Mouse (Mus musculus) heart, postnatal 0 days (tissue): ENCODE measurements around the gene Nsf. TPM values are rescaled to one million over a fixed set of nuclear protein-coding genes. Genes with fewer than 3 reads are reported as not detected.

Source experiments
- ATAC-seq: fragments of 200-750 bp; cut with Nextera tagmentation; 2 replicates; pipeline ENCODE4 v1.8.0; 2017; ENCODE audit warnings: low read depth, moderate number of reproducible peaks, moderate library complexity; ENCODE audit not compliant: insufficient read depth
- DNase-seq: peaks from one replicate; pipeline ENCODE4 v3.0.0-alpha.2; 2016; ENCODE audit warnings: low spot score
- H3K27ac ChIP-seq: fragments of 300-500 bp; sonication (generic); 2 replicates; pipeline ENCODE4 v1.5.1; 2014; ENCODE audit warnings: low read depth, mild to moderate bottlenecking
- H3K27me3 ChIP-seq: fragments of 300-500 bp; sonication (generic); 2 replicates; pipeline ENCODE4 v1.6.1; 2014; ENCODE audit warnings: low read length, mixed read lengths; ENCODE audit not compliant: control insufficient read depth, insufficient read depth
- H3K36me3 ChIP-seq: fragments of 300-500 bp; sonication (generic); replicated peaks from 2 replicates; pipeline ENCODE4 v1.6.1; 2014; ENCODE audit warnings: low read length, mixed read lengths; ENCODE audit not compliant: control insufficient read depth, insufficient read depth
- H3K4me1 ChIP-seq: fragments of 300-500 bp; sonication (generic); 2 replicates; pipeline ENCODE4 v1.6.1; 2014; ENCODE audit warnings: antibody characterized with exemption; ENCODE audit not compliant: control insufficient read depth, insufficient read depth
- H3K4me2 ChIP-seq: fragments of 300-500 bp; sonication (generic); 2 replicates; pipeline ENCODE4 v1.6.1; 2014; ENCODE audit warnings: low read depth, mild to moderate bottlenecking, low read length, moderate library complexity
- H3K4me3 ChIP-seq: fragments of 300-500 bp; sonication (generic); 2 replicates; pipeline ENCODE4 v1.5.1; 2014; ENCODE audit warnings: low read depth, low read length
- H3K9ac ChIP-seq: fragments of 300-500 bp; sonication (generic); replicated peaks from 2 replicates; pipeline ENCODE4 v1.6.1; 2014; ENCODE audit warnings: low read depth, low read length, mixed read lengths
- H3K9me3 ChIP-seq: fragments of 300-500 bp; sonication (generic); replicated peaks from 2 replicates; pipeline ENCODE4 v1.6.1; 2016; ENCODE audit warnings: low read length; ENCODE audit not compliant: control insufficient read depth
- CTCF ChIP-seq: IDR thresholded peaks from 2 replicates; pipeline ENCODE4 v1.5.1; 2016; ENCODE audit warnings: antibody characterized with exemption, control low read depth, low read depth
- EP300 ChIP-seq: IDR thresholded peaks from 2 replicates; pipeline ENCODE4 v1.6.1; 2016; ENCODE audit warnings: antibody characterized with exemption, low read depth
- WGBS: fragments of 180-500 bp; shearing (Covaris S2); extraction: QIAGEN DNeasy Blood & Tissue Kit; methylation state at CpG from one replicate; pipeline ENCODE4 v1.1.7; 2014; 5-methylcytosine and 5-hydroxymethylcytosine counted together
- polyA plus RNA-seq: library from polyadenylated mRNA; unstranded; fragments of >200 nt; fragmentation: Nextera tagmentation; extraction: Ambion mirVana; gene quantifications from 2 replicates; pipeline ENCODE4 v1.2.1, GENCODE M21; 2015
- total RNA-seq: library from RNA; depleted of rRNA; stranded (reverse); fragments of >200 nt; gene quantifications from 2 replicates; pipeline ENCODE4 v1.2.3, GENCODE M21; 2014; ENCODE audit warnings: low replicate concordance

The Nsf gene
- total and polyA plus RNA-seq, 2 experiments from 2014 or later = 24.9 to 25.2 TPM

GRCm38 (mm10) chr11:103830476-103830875 is 123.4 kb downstream of the Nsf start:
- 95% methylated on average over 9 of the region's 9 CpGs for WGBS

DNA sequence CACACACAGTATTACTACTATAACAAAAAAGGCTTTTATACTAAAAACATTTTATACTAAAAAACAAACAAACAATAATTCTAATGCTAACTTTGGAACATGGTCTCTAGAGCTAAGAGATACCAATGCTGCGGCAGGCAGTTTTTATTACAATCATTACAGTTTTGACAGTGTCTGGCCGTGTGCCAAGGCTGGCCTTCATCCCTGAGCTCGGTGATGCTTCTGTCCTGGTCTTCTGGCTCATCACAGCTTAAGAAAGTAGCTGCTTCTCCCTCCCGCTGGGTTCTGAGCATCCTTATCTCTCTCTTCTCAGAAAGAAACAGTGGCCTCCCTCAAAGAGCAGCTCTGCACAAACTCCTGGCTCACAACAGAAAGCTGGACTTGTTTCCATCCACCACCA is 123.9 kb downstream of the Nsf start:
- no peaks in the 10 kb centered on the region for H3K27me3 ChIP-seq
- no peak overlapping the region for H3K9ac ChIP-seq
- H3K4me2 ChIP-seq = no peak overlapping the region
- H3K36me3 ChIP-seq = peaks cover 20% of the 10 kb centered on the region
- no peaks in the 10 kb centered on the region for H3K4me1 ChIP-seq
- TF ChIP-seq EP300 (no peak), CTCF (no peak)
- DNase-seq = no peak
- no peak overlapping the region for H3K27ac ChIP-seq
- no peak overlapping the region for H3K4me3 ChIP-seq
- no peak for ATAC-seq
- WGBS = 49% methylated on average over 4 of the region's 4 CpGs
- H3K9me3 ChIP-seq = no peaks in the 10 kb centered on the region

More at GRCm38 (mm10) chr11:103830476-103830875, 123.4 kb downstream of the Nsf start:
- ATAC-seq (no peak), DNase-seq (no peak)
- H3K27me3 ChIP-seq = no peaks in the 10 kb centered on the region
- no peak overlapping the region for H3K9ac ChIP-seq
- H3K36me3 ChIP-seq = peaks cover 15% of the 10 kb centered on the region
- H3K4me1 ChIP-seq = no peaks in the 10 kb centered on the region
- no peak for TF ChIP-seq EP300
- TF ChIP-seq CTCF = no peak
- no peak overlapping the region for H3K4me2 ChIP-seq
- H3K9me3 ChIP-seq = no peaks in the 10 kb centered on the region
- no peak overlapping the region for H3K4me3 ChIP-seq
- no peak overlapping the region for H3K27ac ChIP-seq

DNA sequence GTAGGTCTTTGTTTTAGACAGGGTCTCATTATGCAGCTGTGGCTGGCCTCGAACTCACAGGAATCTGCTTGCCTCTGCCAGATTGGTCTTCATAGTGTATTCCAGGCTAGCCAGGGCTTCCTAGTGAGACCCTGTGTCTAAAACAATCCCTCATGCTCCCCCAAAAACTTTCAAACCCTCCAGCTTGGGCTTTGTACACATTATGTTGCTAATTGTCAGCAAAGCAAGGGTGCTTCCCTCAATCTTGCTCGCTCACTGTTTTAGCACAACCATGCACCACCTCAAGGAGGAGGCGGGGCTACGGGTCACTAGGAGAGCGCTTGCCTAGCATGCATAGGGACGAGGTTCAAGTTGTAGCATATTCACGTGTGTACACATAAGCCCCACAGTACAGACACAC is 125.0 kb downstream of the Nsf start:
- no peak for TF ChIP-seq CTCF
- DNase-seq (no peak), ATAC-seq (no peak)
- no peaks in the 10 kb centered on the region for H3K9me3 ChIP-seq
- H3K27ac ChIP-seq = no peak overlapping the region
- H3K4me2 ChIP-seq = no peak overlapping the region
- H3K36me3 ChIP-seq = peaks cover 23% of the 10 kb centered on the region
- H3K4me3 ChIP-seq = no peak overlapping the region
- no peak overlapping the region for H3K9ac ChIP-seq
- H3K4me1 ChIP-seq = no peaks in the 10 kb centered on the region
- WGBS = 82% methylated on average over 7 of the region's 7 CpGs
- H3K27me3 ChIP-seq = no peaks in the 10 kb centered on the region

DNA sequence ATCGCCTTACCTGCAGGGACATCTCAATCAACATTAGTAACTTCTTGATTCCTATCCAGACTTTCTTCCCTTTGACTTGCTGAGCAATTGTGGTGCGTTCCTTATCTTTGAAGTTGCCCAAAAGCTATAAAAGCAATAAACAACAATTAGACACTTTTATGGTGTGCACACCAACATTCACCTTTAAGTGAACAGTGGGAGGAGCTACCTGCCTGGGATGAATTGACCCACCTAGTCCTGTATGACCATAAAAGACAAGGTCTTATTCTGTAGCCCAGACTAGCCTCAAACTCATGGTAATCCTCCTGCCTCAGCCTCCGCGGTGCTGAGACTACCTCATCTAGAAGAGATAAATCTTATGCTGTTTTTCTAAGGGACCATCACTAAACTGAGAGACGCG is 126.7 kb downstream of the Nsf start:
- Histone ChIP-seq H3K4me1 (no peaks in the 10 kb centered on the region), H3K4me3 (no peak overlapping the region), H3K27me3 (no peaks in the 10 kb centered on the region), H3K27ac (no peak overlapping the region), H3K36me3 (peaks cover 39% of the 10 kb centered on the region), H3K9ac (no peak overlapping the region), H3K9me3 (no peaks in the 10 kb centered on the region), H3K4me2 (no peak overlapping the region)
- TF ChIP-seq CTCF = no peak
- no peak for TF ChIP-seq EP300
- DNase-seq (no peak), ATAC-seq (no peak)
- WGBS = 94% methylated on average over 6 of the region's 6 CpGs

DNA sequence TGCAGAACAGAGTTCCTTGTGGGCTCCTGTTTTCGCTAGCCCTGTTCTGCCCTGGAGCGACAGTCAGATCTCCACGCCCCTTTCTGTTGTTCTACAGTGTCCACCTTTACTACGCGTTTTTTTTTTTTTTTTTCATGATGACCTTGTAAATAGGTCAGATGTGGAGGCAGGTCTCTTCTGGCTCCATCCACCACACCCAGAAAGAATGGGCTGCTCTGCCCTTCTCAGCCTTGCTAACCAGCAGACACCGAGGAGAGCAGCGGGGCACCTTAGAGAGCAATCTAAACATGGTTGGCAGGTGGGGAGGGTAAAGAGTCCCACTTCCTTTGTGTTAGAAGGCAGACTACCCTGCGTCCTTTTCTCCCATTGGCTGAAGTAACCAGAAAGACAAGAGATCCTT is 137.1 kb downstream of the Nsf start:
- 72% methylated on average over 8 of the region's 8 CpGs for WGBS
- ATAC-seq (no peak), DNase-seq (no peak)
- Histone ChIP-seq H3K27me3 (peaks cover 39% of the 10 kb centered on the region), H3K4me2 (no peak overlapping the region), H3K4me3 (no peak overlapping the region), H3K9me3 (no peaks in the 10 kb centered on the region), H3K36me3 (peaks cover 11% of the 10 kb centered on the region; the same call in 1 of the 2 replicates), H3K27ac (no peak overlapping the region), H3K9ac (no peak overlapping the region), H3K4me1 (no peaks in the 10 kb centered on the region)
- TF ChIP-seq EP300 (no peak), CTCF (no peak)

DNA sequence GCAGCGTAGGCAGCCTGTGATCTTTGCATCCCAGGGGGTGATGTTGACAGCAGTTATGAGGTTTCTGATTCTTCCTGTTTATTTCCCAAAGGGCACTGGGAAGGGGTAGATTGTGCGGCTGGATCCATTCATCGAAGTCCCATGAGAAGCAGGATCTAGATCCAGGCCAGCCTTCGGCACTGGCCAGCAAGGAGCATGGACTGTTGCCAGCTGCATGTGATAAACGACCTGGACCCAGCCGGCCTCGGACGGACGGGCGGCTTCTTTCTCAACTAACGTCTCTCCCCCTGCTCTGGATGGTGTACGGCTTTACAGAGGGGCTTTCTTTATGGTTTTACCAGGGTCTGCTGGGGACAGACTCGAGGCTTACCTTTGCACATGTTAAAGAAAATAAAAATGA is 137.9 kb downstream of the Nsf start:
- ATAC-seq = no peak
- H3K9ac ChIP-seq = no peak overlapping the region
- TF ChIP-seq EP300 (no peak), CTCF (no peak)
- peaks cover 6% of the 10 kb centered on the region; the same call in 1 of the 2 replicates for H3K36me3 ChIP-seq
- H3K9me3 ChIP-seq = no peaks in the 10 kb centered on the region
- no peaks in the 10 kb centered on the region for H3K4me1 ChIP-seq
- no peak overlapping the region for H3K4me2 ChIP-seq
- whole genome bisulfite sequencing = 35% methylated on average over 13 of the region's 13 CpGs
- DNase-seq = no peak
- no peak overlapping the region for H3K4me3 ChIP-seq
- peaks cover 46% of the 10 kb centered on the region for H3K27me3 ChIP-seq
- H3K27ac ChIP-seq = no peak overlapping the region
